Mouse (Mus musculus): ENCODE data around the gene Tppp3. TPM values are rescaled to one million over a fixed set of nuclear protein-coding genes. Genes with fewer than 3 reads are reported as not detected.

Tppp3 gene
- polyA plus RNA-seq, 1 experiment from 2014 or later, result 15.0 TPM

GRCm38 (mm10) chr8:105514656-105515055, 43.3 kb upstream of the Tppp3 start:
- Histone ChIP-seq H3K36me3 (ENCODE audit: control insufficient read depth, insufficient read depth, low read length) (no peaks in the 10 kb centered on the region), H3K9ac (ENCODE audit: low read length) (no peak overlapping the region), H3K4me3 (ENCODE audit: low read depth, low read length) (no peak overlapping the region), H3K4me2 (ENCODE audit: low read depth, severe bottlenecking) (no peak overlapping the region), H3K27ac (replicated peaks; ENCODE audit: low read depth, low read length) (no peak overlapping the region), H3K27me3 (ENCODE audit: control insufficient read depth, insufficient read depth, low read length) (no peaks in the 10 kb centered on the region), H3K4me1 (ENCODE audit: control insufficient read depth, insufficient read depth, low read length) (peaks cover 42% of the 10 kb centered on the region), H3K9me3 (ENCODE audit: control insufficient read depth, low read length) (no peaks in the 10 kb centered on the region)
- 72% methylated on average over 5 of the region's 5 CpGs for WGBS
- no peak for DNase-seq (ENCODE audit: low spot score)
- ATAC-seq (ENCODE audit: insufficient number of reproducible peaks, low FRiP score, low TSS enrichment, low read depth), result no peak

- Histone ChIP-seq H3K27ac (replicated peaks; ENCODE audit: low read depth, low read length) (no peak overlapping the region), H3K4me2 (ENCODE audit: low read depth, severe bottlenecking) (no peak overlapping the region), H3K4me3 (ENCODE audit: low read depth, low read length) (no peak overlapping the region), H3K27me3 (ENCODE audit: control insufficient read depth, insufficient read depth, low read length) (no peaks in the 10 kb centered on the region), H3K36me3 (ENCODE audit: control insufficient read depth, insufficient read depth, low read length) (no peaks in the 10 kb centered on the region), H3K9me3 (ENCODE audit: control insufficient read depth, low read length) (no peaks in the 10 kb centered on the region), H3K4me1 (ENCODE audit: control insufficient read depth, insufficient read depth, low read length) (peaks cover 44% of the 10 kb centered on the region), H3K9ac (ENCODE audit: low read length) (no peak overlapping the region)
- ATAC-seq (ENCODE audit: insufficient number of reproducible peaks, low FRiP score, low TSS enrichment, low read depth) (no peak), DNase-seq (ENCODE audit: low spot score) (no peak)
- 73% methylated on average over 6 of the region's 6 CpGs for WGBS
These were observed 42.9 kb upstream of the Tppp3 start for GRCm38 (mm10) chr8:105514194-105514593.

- ATAC-seq (ENCODE audit: insufficient number of reproducible peaks, low FRiP score, low TSS enrichment, low read depth) (no peak), DNase-seq (ENCODE audit: low spot score) (peak; percentile 23)
- Histone ChIP-seq H3K9me3 (ENCODE audit: control insufficient read depth, low read length) (no peaks in the 10 kb centered on the region), H3K27me3 (ENCODE audit: control insufficient read depth, insufficient read depth, low read length) (no peaks in the 10 kb centered on the region), H3K4me3 (ENCODE audit: low read depth, low read length) (no peak overlapping the region), H3K36me3 (ENCODE audit: control insufficient read depth, insufficient read depth, low read length) (no peaks in the 10 kb centered on the region), H3K4me2 (ENCODE audit: low read depth, severe bottlenecking) (peak overlapping the region; percentile 15; the same call in 1 of the 2 replicates), H3K27ac (replicated peaks; ENCODE audit: low read depth, low read length) (peak overlapping the region; percentile 58), H3K9ac (ENCODE audit: low read length) (no peak overlapping the region), H3K4me1 (ENCODE audit: control insufficient read depth, insufficient read depth, low read length) (peaks cover 30% of the 10 kb centered on the region)
- WGBS, result 27% methylated on average over 12 of the region's 12 CpGs
These were observed 38.8 kb upstream of the Tppp3 start for GRCm38 (mm10) chr8:105509997-105510735.

- Histone ChIP-seq H3K4me3 (ENCODE audit: low read depth, low read length) (no peak overlapping the region), H3K4me2 (ENCODE audit: low read depth, severe bottlenecking) (peak overlapping the region; percentile 15; the same call in 1 of the 2 replicates)
These were observed 37.4 kb upstream of the Tppp3 start for GRCm38 (mm10) chr8:105508758-105509157.

GRCm38 (mm10) chr8:105506977-105507376, 35.7 kb upstream of the Tppp3 start:
- Histone ChIP-seq H3K27ac (replicated peaks; ENCODE audit: low read depth, low read length) (no peak overlapping the region), H3K9me3 (ENCODE audit: control insufficient read depth, low read length) (no peaks in the 10 kb centered on the region), H3K4me3 (ENCODE audit: low read depth, low read length) (no peak overlapping the region), H3K4me1 (ENCODE audit: control insufficient read depth, insufficient read depth, low read length) (peaks cover 24% of the 10 kb centered on the region), H3K9ac (ENCODE audit: low read length) (no peak overlapping the region), H3K36me3 (ENCODE audit: control insufficient read depth, insufficient read depth, low read length) (no peaks in the 10 kb centered on the region), H3K4me2 (ENCODE audit: low read depth, severe bottlenecking) (no peak overlapping the region), H3K27me3 (ENCODE audit: control insufficient read depth, insufficient read depth, low read length) (no peaks in the 10 kb centered on the region)
- WGBS, result 70% methylated on average over 6 of the region's 6 CpGs
- DNase-seq (ENCODE audit: low spot score), result no peak
- no peak for ATAC-seq (ENCODE audit: insufficient number of reproducible peaks, low FRiP score, low TSS enrichment, low read depth)

More at GRCm38 (mm10) chr8:105508758-105509157, 37.4 kb upstream of the Tppp3 start:
- Histone ChIP-seq H3K27ac (replicated peaks; ENCODE audit: low read depth, low read length) (peak overlapping the region; percentile 80), H3K27me3 (ENCODE audit: control insufficient read depth, insufficient read depth, low read length) (no peaks in the 10 kb centered on the region), H3K4me1 (ENCODE audit: control insufficient read depth, insufficient read depth, low read length) (peaks cover 27% of the 10 kb centered on the region), H3K36me3 (ENCODE audit: control insufficient read depth, insufficient read depth, low read length) (no peaks in the 10 kb centered on the region), H3K9ac (ENCODE audit: low read length) (no peak overlapping the region), H3K9me3 (ENCODE audit: control insufficient read depth, low read length) (no peaks in the 10 kb centered on the region)
- ATAC-seq (ENCODE audit: insufficient number of reproducible peaks, low FRiP score, low TSS enrichment, low read depth) (peak; percentile 81), DNase-seq (ENCODE audit: low spot score) (peak; percentile 56)
- 26% methylated on average over 2 of the region's 2 CpGs for WGBS

- DNase-seq (ENCODE audit: low spot score), result no peak
- Histone ChIP-seq H3K27ac (replicated peaks; ENCODE audit: low read depth, low read length) (no peak overlapping the region), H3K36me3 (ENCODE audit: control insufficient read depth, insufficient read depth, low read length) (no peaks in the 10 kb centered on the region), H3K4me1 (ENCODE audit: control insufficient read depth, insufficient read depth, low read length) (peaks cover 14% of the 10 kb centered on the region), H3K4me3 (ENCODE audit: low read depth, low read length) (no peak overlapping the region), H3K9ac (ENCODE audit: low read length) (no peak overlapping the region), H3K4me2 (ENCODE audit: low read depth, severe bottlenecking) (no peak overlapping the region), H3K27me3 (ENCODE audit: control insufficient read depth, insufficient read depth, low read length) (no peaks in the 10 kb centered on the region), H3K9me3 (ENCODE audit: control insufficient read depth, low read length) (no peaks in the 10 kb centered on the region)
- 96% methylated on average over 3 of the region's 3 CpGs for WGBS
- ATAC-seq (ENCODE audit: insufficient number of reproducible peaks, low FRiP score, low TSS enrichment, low read depth), result no peak
These were observed 33.3 kb upstream of the Tppp3 start for GRCm38 (mm10) chr8:105504617-105505016.

GRCm38 (mm10) chr8:105499787-105500186, 28.5 kb upstream of the Tppp3 start:
- Histone ChIP-seq H3K27me3 (ENCODE audit: control insufficient read depth, insufficient read depth, low read length) (no peaks in the 10 kb centered on the region), H3K4me1 (ENCODE audit: control insufficient read depth, insufficient read depth, low read length) (peaks cover 16% of the 10 kb centered on the region), H3K9ac (ENCODE audit: low read length) (no peak overlapping the region), H3K9me3 (ENCODE audit: control insufficient read depth, low read length) (no peaks in the 10 kb centered on the region), H3K4me3 (ENCODE audit: low read depth, low read length) (no peak overlapping the region), H3K4me2 (ENCODE audit: low read depth, severe bottlenecking) (no peak overlapping the region), H3K27ac (replicated peaks; ENCODE audit: low read depth, low read length) (no peak overlapping the region), H3K36me3 (ENCODE audit: control insufficient read depth, insufficient read depth, low read length) (no peaks in the 10 kb centered on the region)
- no peak for DNase-seq (ENCODE audit: low spot score)
- 70% methylated on average over 12 of the region's 12 CpGs for WGBS
- no peak for ATAC-seq (ENCODE audit: insufficient number of reproducible peaks, low FRiP score, low TSS enrichment, low read depth)

GRCm38 (mm10) chr8:105496439-105497180, 25.3 kb upstream of the Tppp3 start, which contains the start of gene Zdhhc1:
Gene Zdhhc1, minus strand, starts transcription at chr8:105496902.
- DNase-seq (ENCODE audit: low spot score), result peak; percentile 94
- no peak within 1 kb of the TSS; the same call in 1 of the 2 replicates for H3K27ac ChIP-seq (replicated peaks; ENCODE audit: low read depth, low read length)
- peaks cover 19% of the 10 kb centered on the region for H3K4me1 ChIP-seq (ENCODE audit: control insufficient read depth, insufficient read depth, low read length)
- H3K36me3 ChIP-seq (ENCODE audit: control insufficient read depth, insufficient read depth, low read length), result no peaks in the 10 kb centered on the region
- peak within 1 kb of the TSS; percentile 67 for H3K9ac ChIP-seq (ENCODE audit: low read length)
- H3K9me3 ChIP-seq (ENCODE audit: control insufficient read depth, low read length), result no peaks in the 10 kb centered on the region
- peak within 1 kb of the TSS; percentile 68 for H3K4me3 ChIP-seq (ENCODE audit: low read depth, low read length)
- H3K27me3 ChIP-seq (ENCODE audit: control insufficient read depth, insufficient read depth, low read length), result no peaks in the 10 kb centered on the region
- H3K4me2 ChIP-seq (ENCODE audit: low read depth, severe bottlenecking), result peak within 1 kb of the TSS; percentile 77
- ATAC-seq (ENCODE audit: insufficient number of reproducible peaks, low FRiP score, low TSS enrichment, low read depth), result peak; percentile 79
- under 1% methylated on average over 66 of the region's 68 CpGs for WGBS

All from limb, embryonic 11.5 days (tissue).